Mouse (Mus musculus) embryonic fibroblast, embryonic 13.5 days (primary cell): ENCODE results near the gene Tgfbrap1.
A peak's percentile ranks its signal among the peaks of the same experiment; 100 is the strongest.

Experiments
- CTCF ChIP-seq: IDR thresholded peaks from 2 replicates; pipeline ENCODE4 v1.5.1; 2011; ENCODE audit warnings: mild to moderate bottlenecking, control low read depth, low read length, moderate library complexity, borderline replicate concordance; ENCODE audit not compliant: insufficient read depth
- POLR2A ChIP-seq: IDR thresholded peaks from 2 replicates; pipeline ENCODE4 v1.6.1; 2011; ENCODE audit warnings: low read depth, mild to moderate bottlenecking, control low read depth, low read length, moderate library complexity

DNA sequence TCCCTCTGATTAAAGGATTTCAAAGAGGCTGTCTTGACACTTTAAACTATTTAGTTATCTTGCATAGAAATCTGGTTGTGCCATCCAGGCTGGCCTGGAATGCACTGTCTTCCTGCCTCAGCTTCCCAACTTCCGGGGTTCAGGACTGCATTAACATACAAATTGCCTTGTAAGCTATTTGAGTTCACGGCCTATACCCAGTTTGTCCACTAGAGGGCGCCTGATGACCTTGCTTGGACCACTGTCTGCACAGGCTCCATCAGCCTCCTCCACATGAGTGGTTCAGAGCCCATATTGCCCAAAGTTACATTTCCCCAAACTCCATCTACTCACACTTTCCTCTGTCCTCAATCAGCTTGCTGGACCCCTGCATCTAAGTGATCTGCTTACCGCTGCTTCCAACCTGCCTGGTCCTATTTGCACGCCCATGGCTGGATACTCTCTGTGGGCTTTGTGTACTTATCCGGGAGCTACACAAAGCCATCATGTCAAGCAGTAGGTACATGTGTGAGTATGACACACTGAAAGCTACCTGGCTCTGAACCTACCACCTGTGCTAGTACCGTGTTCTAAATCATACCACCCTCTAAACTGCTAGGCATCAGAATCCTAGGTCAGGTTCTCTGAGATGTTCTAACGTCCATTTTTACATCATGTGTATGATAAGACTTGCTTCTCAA lies 41.3 kb upstream of the Tgfbrap1 start:
- no peak for TF ChIP-seq POLR2A
- peak; percentile 87 for TF ChIP-seq CTCF
